Mouse (Mus musculus) liver, embryonic 12.5 days (tissue): ENCODE results near the gene Gm17509. TPM values are rescaled to one million over a fixed set of nuclear protein-coding genes. Genes with fewer than 3 reads are reported as not detected.
"Not testable (repeated sequence)": the region's sequence is repeated elsewhere in the genome, so short reads cannot be mapped to it uniquely, and the experiment has no call there.

Source experiments
- ATAC-seq: fragments of 200-750 bp; cut with Nextera tagmentation; 2 replicates; pipeline ENCODE4 v1.8.0; 2017; ENCODE audit warnings: moderate number of reproducible peaks, mild to moderate bottlenecking, moderate library complexity
- H3K27ac ChIP-seq: fragments of 300-500 bp; sonication (generic); 2 replicates; pipeline ENCODE4 v1.5.1; 2016; ENCODE audit warnings: mild to moderate bottlenecking
- H3K27me3 ChIP-seq: fragments of 300-500 bp; sonication (generic); replicated peaks from 2 replicates; pipeline ENCODE4 v1.6.1; 2016; ENCODE audit warnings: mild to moderate bottlenecking, moderate library complexity
- H3K36me3 ChIP-seq: fragments of 300-500 bp; sonication (generic); 2 replicates; pipeline ENCODE4 v1.6.1; 2016; ENCODE audit warnings: mild to moderate bottlenecking, moderate library complexity
- H3K4me1 ChIP-seq: fragments of 300-500 bp; sonication (generic); 2 replicates; pipeline ENCODE4 v1.6.1; 2016
- H3K4me2 ChIP-seq: fragments of 300-500 bp; sonication (generic); 2 replicates; pipeline ENCODE4 v1.6.1; 2016; ENCODE audit warnings: mild to moderate bottlenecking, moderate library complexity
- H3K4me3 ChIP-seq: fragments of 300-500 bp; sonication (generic); 2 replicates; pipeline ENCODE4 v1.5.1; 2016; ENCODE audit warnings: mild to moderate bottlenecking, moderate library complexity
- H3K9ac ChIP-seq: fragments of 300-500 bp; sonication (generic); 2 replicates; pipeline ENCODE4 v1.6.1; 2016; ENCODE audit warnings: mild to moderate bottlenecking, moderate library complexity
- H3K9me3 ChIP-seq: fragments of 300-500 bp; sonication (generic); replicated peaks from 2 replicates; pipeline ENCODE4 v1.6.1; 2016; ENCODE audit warnings: mild to moderate bottlenecking, moderate library complexity
- WGBS: fragments of 180-500 bp; shearing (Covaris S2); methylation state at CpG from one replicate; pipeline ENCODE4 v1.1.7; 2016; ENCODE audit not compliant: insufficient replicate concordance; 5-methylcytosine and 5-hydroxymethylcytosine counted together
- polyA plus RNA-seq: library from polyadenylated mRNA; unstranded; fragments of >200 nt; fragmentation: Nextera tagmentation; extraction: Ambion mirVana; gene quantifications from 2 replicates; pipeline ENCODE4 v1.2.1, GENCODE M21; 2016

Gene Gm17509
- polyA plus RNA-seq, 1 experiment from 2014 or later = 0.05 TPM

DNA sequence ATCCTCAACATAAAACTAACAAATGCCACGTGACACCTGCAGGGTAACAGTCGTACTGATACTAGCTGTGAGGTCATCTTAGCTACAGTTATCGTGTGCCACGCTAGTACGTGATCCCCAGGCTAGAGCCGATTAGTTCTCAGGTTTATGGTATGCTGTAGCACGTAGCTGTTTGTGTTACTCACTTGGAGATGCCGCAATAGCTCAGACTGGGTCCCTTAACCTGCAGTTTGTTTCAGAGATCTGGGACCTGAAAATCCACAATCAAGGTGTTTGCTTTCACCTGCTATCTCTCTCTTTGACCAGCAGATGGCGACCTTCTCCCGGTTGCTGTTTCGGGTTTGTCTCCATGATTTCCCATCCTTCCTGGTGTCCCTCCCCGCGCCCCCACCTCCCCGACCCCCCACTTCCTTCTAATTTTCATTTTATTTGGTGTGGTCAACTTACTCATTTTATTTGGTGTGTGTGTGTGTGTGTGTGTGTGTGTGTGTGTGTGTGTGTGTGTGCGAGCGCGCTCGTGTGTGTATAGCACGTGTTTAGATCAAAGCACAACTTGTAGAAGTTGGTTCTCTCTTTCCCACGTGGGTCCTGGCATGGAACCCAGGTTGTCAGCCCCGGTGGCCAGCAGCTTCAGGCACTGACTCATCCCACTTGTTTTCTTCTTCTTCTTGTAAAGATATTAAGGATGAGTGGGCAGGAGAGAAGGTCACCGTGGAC, 18.0 kb downstream of the Gm17509 start:
- Histone ChIP-seq H3K9ac (no peak overlapping the region), H3K36me3 (no peaks in the 10 kb centered on the region), H3K27ac (no peak overlapping the region), H3K4me3 (no peak overlapping the region), H3K4me2 (no peak overlapping the region), H3K4me1 (0 out of 2 replicates have a peak, but pooled peaks cover 1% of the 10 kb centered on the region), H3K9me3 (no peaks in the 10 kb centered on the region), H3K27me3 (no peaks in the 10 kb centered on the region)
- 38% methylated on average over 22 of the region's 22 CpGs for WGBS
- ATAC-seq = no peak

- Histone ChIP-seq H3K27ac (no peak overlapping the region), H3K9ac (no peak overlapping the region), H3K27me3 (no peaks in the 10 kb centered on the region), H3K4me3 (no peak overlapping the region), H3K36me3 (no peaks in the 10 kb centered on the region), H3K9me3 (no peaks in the 10 kb centered on the region), H3K4me2 (no peak overlapping the region), H3K4me1 (no peaks in the 10 kb centered on the region)
- ATAC-seq = 0 out of 2 replicates have a peak, but pooled peaks have one; percentile 51
- WGBS = 68% methylated on average over 7 of the region's 7 CpGs
Observed at GRCm38 (mm10) chr13:117198402-117199083, 22.3 kb downstream of the Gm17509 start.

- whole genome bisulfite sequencing = 41% methylated on average over 2 of the region's 2 CpGs
- H3K36me3 ChIP-seq = no peaks in the 10 kb centered on the region
- no peak for ATAC-seq
- H3K9me3 ChIP-seq = no peaks in the 10 kb centered on the region
- H3K9ac ChIP-seq = no peak overlapping the region
- no peaks in the 10 kb centered on the region for H3K27me3 ChIP-seq
- H3K4me3 ChIP-seq = no peak overlapping the region
- no peak overlapping the region for H3K27ac ChIP-seq
- no peak overlapping the region for H3K4me2 ChIP-seq
- no peaks in the 10 kb centered on the region for H3K4me1 ChIP-seq
Observed at GRCm38 (mm10) chr13:117197666-117198065, 23.2 kb downstream of the Gm17509 start.

DNA sequence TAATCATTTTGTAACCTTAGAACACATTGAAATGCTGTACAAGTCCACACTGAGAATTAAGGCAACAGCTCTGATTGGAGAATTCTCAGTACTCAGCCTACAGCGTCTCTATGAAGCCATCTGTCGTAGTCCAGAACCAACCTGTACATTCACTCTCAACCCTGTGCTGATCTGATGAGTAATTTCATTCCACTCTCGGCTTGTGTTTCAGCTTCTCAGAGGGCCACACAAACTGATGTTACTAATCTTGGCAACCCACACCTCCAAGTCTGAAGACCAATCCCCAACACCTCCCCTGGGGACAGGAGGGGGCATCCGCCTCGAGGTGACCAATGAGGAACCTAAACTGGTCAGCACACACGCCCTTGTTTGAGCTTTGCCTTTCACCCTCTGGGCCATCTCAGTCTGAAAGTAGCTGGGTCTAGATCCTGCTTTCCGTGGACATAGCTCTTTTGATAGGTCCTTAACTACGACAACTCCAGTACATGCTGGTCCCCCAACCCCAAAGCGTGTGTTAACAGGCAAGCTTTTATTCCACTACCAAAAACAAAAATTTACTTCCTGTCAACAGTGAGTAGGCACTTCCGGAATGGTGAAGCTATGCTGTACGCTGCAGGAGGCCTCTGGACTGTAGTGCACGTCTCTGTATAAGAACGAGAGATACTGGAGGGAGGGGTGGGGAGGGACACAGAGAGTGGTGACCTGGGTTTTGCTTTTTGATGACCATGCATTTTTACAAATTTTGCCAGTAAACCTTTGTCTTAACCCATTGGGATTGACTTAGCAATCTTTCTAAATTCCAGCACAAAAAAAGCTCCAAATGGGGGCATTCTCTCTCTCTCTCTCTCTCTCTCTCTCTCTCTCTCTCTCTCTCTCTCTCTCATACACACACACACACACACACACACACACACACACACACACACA, 25.0 kb downstream of the Gm17509 start:
- 50% methylated on average over 13 of the region's 13 CpGs for WGBS
- no peaks in the 10 kb centered on the region for H3K4me1 ChIP-seq
- no peak overlapping the region for H3K4me3 ChIP-seq
- H3K9ac ChIP-seq = no peak overlapping the region
- H3K9me3 ChIP-seq = no peaks in the 10 kb centered on the region
- no peak overlapping the region for H3K4me2 ChIP-seq
- no peak overlapping the region for H3K27ac ChIP-seq
- ATAC-seq = peak; percentile 35; the same call in 1 of the 2 replicates
- no peaks in the 10 kb centered on the region for H3K36me3 ChIP-seq
- no peaks in the 10 kb centered on the region for H3K27me3 ChIP-seq

DNA sequence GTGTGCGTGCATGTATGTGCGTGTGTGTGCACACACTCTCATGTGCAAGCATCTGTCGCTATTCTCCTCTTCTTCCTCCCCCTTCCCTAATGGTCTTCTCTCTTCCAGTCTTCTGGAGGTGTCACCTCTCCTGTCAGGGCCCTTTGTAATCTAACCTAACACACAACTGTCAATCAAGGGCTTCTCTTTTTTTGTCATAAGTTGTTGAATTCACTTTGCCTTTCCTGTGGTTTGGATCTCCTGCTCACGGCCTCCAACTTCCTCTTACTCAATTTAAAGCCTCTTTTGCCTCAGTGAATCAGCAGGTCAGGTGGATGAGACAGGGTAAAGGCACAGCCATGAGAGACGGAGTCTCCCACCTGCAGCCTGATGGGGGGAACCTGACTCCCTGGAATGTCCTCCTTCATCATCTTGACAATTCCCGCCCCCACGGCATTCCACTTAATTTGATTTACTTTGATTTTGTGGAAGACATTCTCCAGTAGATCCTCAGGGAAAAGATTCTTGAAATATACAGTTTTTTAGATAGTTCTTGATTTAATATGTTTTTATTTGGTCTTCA, 27.4 kb downstream of the Gm17509 start:
- WGBS = 45% methylated on average over 7 of the region's 7 CpGs
- ATAC-seq = no peak
- no peak overlapping the region for H3K27ac ChIP-seq

GRCm38 (mm10) chr13:117192161-117192560, 28.7 kb downstream of the Gm17509 start:
- Histone ChIP-seq H3K4me3 (no peak overlapping the region), H3K9ac (no peak overlapping the region), H3K27ac (no peak overlapping the region), H3K36me3 (no peaks in the 10 kb centered on the region), H3K4me2 (no peak overlapping the region), H3K9me3 (no peaks in the 10 kb centered on the region), H3K4me1 (no peaks in the 10 kb centered on the region), H3K27me3 (no peaks in the 10 kb centered on the region)
- WGBS = 79% methylated on average over 5 of the region's 5 CpGs
- no peak for ATAC-seq

More for the DNA sequence above, 27.4 kb downstream of the Gm17509 start:
- H3K9me3 ChIP-seq = no peaks in the 10 kb centered on the region
- H3K9ac ChIP-seq = no peak overlapping the region
- H3K27me3 ChIP-seq = no peaks in the 10 kb centered on the region
- H3K4me2 ChIP-seq = no peak overlapping the region
- H3K36me3 ChIP-seq = no peaks in the 10 kb centered on the region
- no peaks in the 10 kb centered on the region for H3K4me1 ChIP-seq
- no peak overlapping the region for H3K4me3 ChIP-seq

GRCm38 (mm10) chr13:117185329-117185728, 35.5 kb downstream of the Gm17509 start:
- no peak for ATAC-seq

GRCm38 (mm10) chr13:117183288-117183687, 37.6 kb downstream of the Gm17509 start:
- no peaks in the 10 kb centered on the region for H3K4me1 ChIP-seq
- no peak overlapping the region for H3K27ac ChIP-seq
- ATAC-seq = no peak
- H3K9me3 ChIP-seq = no peaks in the 10 kb centered on the region
- H3K4me2 ChIP-seq = no peak overlapping the region
- no peaks in the 10 kb centered on the region for H3K27me3 ChIP-seq
- no peak overlapping the region for H3K4me3 ChIP-seq
- no peak overlapping the region for H3K9ac ChIP-seq
- 51% methylated on average over 6 of the region's 6 CpGs for WGBS
- H3K36me3 ChIP-seq = no peaks in the 10 kb centered on the region

More at GRCm38 (mm10) chr13:117185329-117185728, 35.5 kb downstream of the Gm17509 start:
- H3K4me2 ChIP-seq = no peak overlapping the region
- 54% methylated on average over 6 of the region's 6 CpGs for WGBS
- no peaks in the 10 kb centered on the region for H3K36me3 ChIP-seq
- no peak overlapping the region for H3K4me3 ChIP-seq
- H3K4me1 ChIP-seq = no peaks in the 10 kb centered on the region
- no peak overlapping the region for H3K9ac ChIP-seq
- H3K27me3 ChIP-seq = no peaks in the 10 kb centered on the region
- no peaks in the 10 kb centered on the region for H3K9me3 ChIP-seq
- H3K27ac ChIP-seq = no peak overlapping the region

- not testable (repeated sequence) for H3K36me3 ChIP-seq, H3K9ac ChIP-seq, H3K27ac ChIP-seq, H3K27me3 ChIP-seq, H3K4me1 ChIP-seq, H3K9me3 ChIP-seq, H3K4me2 ChIP-seq, ATAC-seq, H3K4me3 ChIP-seq
- WGBS = 66% methylated on average over 3 of the region's 3 CpGs
Observed at GRCm38 (mm10) chr13:117180912-117181311, 40.0 kb downstream of the Gm17509 start.
